Comparison of ENCODE assay signal across 17 mouse cellular contexts in genomic region chr12:100115982-100116381, GRCm38 (mm10). TPM values are rescaled to one million over a fixed set of nuclear protein-coding genes. Genes with fewer than 3 reads are reported as not detected.
DNase-seq lines count a peak whose midpoint lies in the region; ATAC-seq and TF ChIP-seq lines count a peak whose summit lies in the region.
"Had no signal": no experiment of that assay in that cellular context is flagged by ENCODE, and none has a peak within 500 bp of the region (broad histone marks: within the 10 kb centered on the region; RNA-seq: fewer than 3 reads in every experiment).

No protein-coding gene starts in this region.

- ATAC-seq in embryonic facial prominence, embryonic 12.5 days (ENCODE audit: insufficient number of reproducible peaks, insufficient read depth, low FRiP score, low TSS enrichment), result peak; percentile 45; the same call in 1 of the 2 replicates
- ATAC-seq in liver, embryonic 16.5 days (ENCODE audit: low read depth), result peak; percentile 50
- ATAC-seq in liver, embryonic 12.5 days, result no peak
- ATAC-seq in intestine, embryonic 16.5 days, result peak; percentile 38; the same call in 1 of the 2 replicates
- ATAC-seq in stomach, postnatal 0 days (ENCODE audit: low FRiP score, low TSS enrichment), result peak; percentile 34
- no peak for ATAC-seq in hindbrain, embryonic 13.5 days (ENCODE audit: low FRiP score)

- peaks cover 7% of the 10 kb centered on the region for H3K4me1 ChIP-seq in embryonic facial prominence, embryonic 12.5 days
- H3K4me1 ChIP-seq in embryonic facial prominence, embryonic 10.5 days, result peaks cover 9% of the 10 kb centered on the region
- peaks cover 8% of the 10 kb centered on the region for H3K4me1 ChIP-seq in liver, embryonic 16.5 days (ENCODE audit: control insufficient read depth, low read depth, low read length)
- H3K4me1 ChIP-seq in liver, embryonic 12.5 days, result peaks cover 10% of the 10 kb centered on the region
- H3K4me1 ChIP-seq in intestine, embryonic 16.5 days (ENCODE audit: control insufficient read depth, insufficient read depth, low read length), result peaks cover 6% of the 10 kb centered on the region
- no peaks in the 10 kb centered on the region for H3K4me1 ChIP-seq in stomach, postnatal 0 days (replicated peaks; ENCODE audit: control insufficient read depth, insufficient read depth)
- H3K4me1 ChIP-seq in hindbrain, embryonic 13.5 days (replicated peaks), result peaks cover 9% of the 10 kb centered on the region

- H3K27me3 ChIP-seq in embryonic facial prominence, embryonic 12.5 days, result no peaks in the 10 kb centered on the region
- no peaks in the 10 kb centered on the region for H3K27me3 ChIP-seq in embryonic facial prominence, embryonic 10.5 days (replicated peaks; ENCODE audit: low read depth, poor library complexity, severe bottlenecking)
- no peaks in the 10 kb centered on the region for H3K27me3 ChIP-seq in liver, embryonic 16.5 days (ENCODE audit: control insufficient read depth, insufficient read depth, low read depth, low read length)
- no peaks in the 10 kb centered on the region for H3K27me3 ChIP-seq in liver, embryonic 12.5 days (replicated peaks)
- H3K27me3 ChIP-seq in intestine, embryonic 16.5 days (replicated peaks; ENCODE audit: control insufficient read depth, insufficient read depth, low read length), result no peaks in the 10 kb centered on the region
- no peaks in the 10 kb centered on the region for H3K27me3 ChIP-seq in stomach, postnatal 0 days (ENCODE audit: control insufficient read depth, insufficient read depth, low read length)
- no peaks in the 10 kb centered on the region for H3K27me3 ChIP-seq in hindbrain, embryonic 13.5 days
- H3K27me3 ChIP-seq: hindbrain, embryonic 12.5 days; midbrain, embryonic 12.5 days had no signal

- no peaks in the 10 kb centered on the region for H3K9me3 ChIP-seq in embryonic facial prominence, embryonic 12.5 days
- no peaks in the 10 kb centered on the region for H3K9me3 ChIP-seq in embryonic facial prominence, embryonic 10.5 days
- H3K9me3 ChIP-seq in liver, embryonic 16.5 days (replicated peaks; ENCODE audit: control insufficient read depth, low read length), result no peaks in the 10 kb centered on the region
- no peaks in the 10 kb centered on the region for H3K9me3 ChIP-seq in liver, embryonic 12.5 days (replicated peaks)
- H3K9me3 ChIP-seq in intestine, embryonic 16.5 days (ENCODE audit: control insufficient read depth, low read length), result no peaks in the 10 kb centered on the region
- no peaks in the 10 kb centered on the region for H3K9me3 ChIP-seq in stomach, postnatal 0 days (ENCODE audit: control insufficient read depth, low read length)
- H3K9me3 ChIP-seq in hindbrain, embryonic 13.5 days, result no peaks in the 10 kb centered on the region
- H3K9me3 ChIP-seq: hindbrain, embryonic 12.5 days; midbrain, embryonic 12.5 days had no signal

- no peak for DNase-seq in embryonic facial prominence, embryonic 10.5 days (ENCODE audit: low spot score)
- DNase-seq in stomach, postnatal 0 days (ENCODE audit: low spot score), result no peak
- DNase-seq in cerebellum, adult 11 months, result no peak
- DNase-seq: adrenal gland, adult 8-10 months; cerebellum, adult 11-12 months; kidney, adult 11 months; layer of hippocampus, adult 9-11 months; lung, postnatal 36 days; thymus, postnatal 36 days had no signal

- H3K27ac ChIP-seq in embryonic facial prominence, embryonic 12.5 days, result no peak overlapping the region
- no peak overlapping the region for H3K27ac ChIP-seq in embryonic facial prominence, embryonic 10.5 days (replicated peaks)
- H3K27ac ChIP-seq in liver, embryonic 16.5 days (ENCODE audit: low read length), result no peak overlapping the region
- no peak overlapping the region for H3K27ac ChIP-seq in liver, embryonic 12.5 days
- no peak overlapping the region for H3K27ac ChIP-seq in intestine, embryonic 16.5 days (ENCODE audit: low read length)
- no peak overlapping the region for H3K27ac ChIP-seq in stomach, postnatal 0 days (replicated peaks)
- no peak overlapping the region for H3K27ac ChIP-seq in hindbrain, embryonic 13.5 days
- H3K27ac ChIP-seq: heart, adult 2 months; hindbrain, embryonic 12.5 days; midbrain, embryonic 12.5 days had no signal

- TF ChIP-seq EP300 in stomach, postnatal 0 days (optimal IDR thresholded peaks at IDR 0.05), result no peak

- H3K4me2 ChIP-seq in embryonic facial prominence, embryonic 12.5 days (replicated peaks), result no peak overlapping the region
- H3K4me2 ChIP-seq in liver, embryonic 16.5 days (ENCODE audit: low read depth, low read length), result no peak overlapping the region
- H3K4me2 ChIP-seq in liver, embryonic 12.5 days, result no peak overlapping the region
- no peak overlapping the region for H3K4me2 ChIP-seq in intestine, embryonic 16.5 days (ENCODE audit: low read depth, low read length)
- H3K4me2 ChIP-seq in stomach, postnatal 0 days (replicated peaks; ENCODE audit: low read depth), result no peak overlapping the region
- H3K4me2 ChIP-seq in hindbrain, embryonic 13.5 days, result no peak overlapping the region
- H3K4me2 ChIP-seq: hindbrain, embryonic 12.5 days; midbrain, embryonic 12.5 days had no signal

- TF ChIP-seq CTCF in stomach, postnatal 0 days (IDR thresholded peaks at IDR 0.05; ENCODE audit: low read depth), result no peak

- peaks cover 85% of the 10 kb centered on the region for H3K36me3 ChIP-seq in embryonic facial prominence, embryonic 12.5 days
- peaks cover 98% of the 10 kb centered on the region for H3K36me3 ChIP-seq in embryonic facial prominence, embryonic 10.5 days (replicated peaks)
- peaks cover 62% of the 10 kb centered on the region for H3K36me3 ChIP-seq in liver, embryonic 16.5 days (ENCODE audit: control insufficient read depth, insufficient read depth)
- H3K36me3 ChIP-seq in liver, embryonic 12.5 days, result peaks cover 94% of the 10 kb centered on the region
- peaks cover 49% of the 10 kb centered on the region for H3K36me3 ChIP-seq in intestine, embryonic 16.5 days (ENCODE audit: control insufficient read depth, insufficient read depth, low read length)
- H3K36me3 ChIP-seq in stomach, postnatal 0 days (ENCODE audit: control insufficient read depth, insufficient read depth, low read length), result peaks cover 48% of the 10 kb centered on the region
- H3K36me3 ChIP-seq in hindbrain, embryonic 13.5 days, result peaks cover 88% of the 10 kb centered on the region

- WGBS in embryonic facial prominence, embryonic 12.5 days, result 94% methylated on average over 5 of the region's 5 CpGs
- 92% methylated on average over 5 of the region's 5 CpGs for WGBS in embryonic facial prominence, embryonic 10.5 days
- WGBS in liver, embryonic 16.5 days (ENCODE audit: insufficient replicate concordance), result 86% methylated on average over 5 of the region's 5 CpGs
- WGBS in liver, embryonic 12.5 days (ENCODE audit: insufficient replicate concordance), result 90% methylated on average over 5 of the region's 5 CpGs
- WGBS in intestine, embryonic 16.5 days, result 85% methylated on average over 5 of the region's 5 CpGs
- 78% methylated on average over 5 of the region's 5 CpGs for WGBS in stomach, postnatal 0 days
- WGBS in hindbrain, embryonic 13.5 days, result 94% methylated on average over 5 of the region's 5 CpGs

- H3K4me3 ChIP-seq in embryonic facial prominence, embryonic 12.5 days, result no peak overlapping the region
- no peak overlapping the region for H3K4me3 ChIP-seq in embryonic facial prominence, embryonic 10.5 days
- no peak overlapping the region for H3K4me3 ChIP-seq in liver, embryonic 16.5 days (ENCODE audit: low read depth, low read length)
- H3K4me3 ChIP-seq in liver, embryonic 12.5 days, result no peak overlapping the region
- no peak overlapping the region for H3K4me3 ChIP-seq in intestine, embryonic 16.5 days (ENCODE audit: low read length)
- no peak overlapping the region for H3K4me3 ChIP-seq in stomach, postnatal 0 days (ENCODE audit: low read depth, low read length)
- H3K4me3 ChIP-seq in hindbrain, embryonic 13.5 days, result no peak overlapping the region
- H3K4me3 ChIP-seq: heart, adult 2 months; hindbrain, embryonic 12.5 days; midbrain, embryonic 12.5 days had no signal

- H3K9ac ChIP-seq in embryonic facial prominence, embryonic 12.5 days, result no peak overlapping the region
- no peak overlapping the region for H3K9ac ChIP-seq in liver, embryonic 16.5 days (ENCODE audit: low read depth, low read length)
- H3K9ac ChIP-seq in liver, embryonic 12.5 days, result no peak overlapping the region
- no peak overlapping the region for H3K9ac ChIP-seq in intestine, embryonic 16.5 days (ENCODE audit: low read depth, low read length)
- no peak overlapping the region for H3K9ac ChIP-seq in stomach, postnatal 0 days (ENCODE audit: low read length)
- no peak overlapping the region for H3K9ac ChIP-seq in hindbrain, embryonic 13.5 days
- H3K9ac ChIP-seq: hindbrain, embryonic 12.5 days; midbrain, embryonic 12.5 days had no signal

RNA-seq across cellular contexts. Expression of gene Psmc1, which starts 6.0 kb away (rescaled TPM):
- 307 TPM in 2 replicates for polyA plus RNA-seq in embryonic facial prominence, embryonic 12.5 days (2016; fragmentation: Nextera tagmentation; extraction: Ambion mirVana)
- polyA plus RNA-seq in embryonic facial prominence, embryonic 10.5 days (2016; fragmentation: Nextera tagmentation; extraction: Ambion mirVana), result 392 and 405 TPM in 2 replicates
- polyA plus RNA-seq in liver, embryonic 16.5 days (2015; fragmentation: Nextera tagmentation; extraction: Ambion mirVana), result 120 and 128 TPM in 2 replicates
- polyA plus RNA-seq in liver, embryonic 12.5 days (2016; fragmentation: Nextera tagmentation; extraction: Ambion mirVana), result 212 and 224 TPM in 2 replicates
- 223 and 239 TPM in 2 replicates for polyA plus RNA-seq in intestine, embryonic 16.5 days (2015; fragmentation: Nextera tagmentation; extraction: Ambion mirVana)
- polyA plus RNA-seq in stomach, postnatal 0 days (2015; fragmentation: Nextera tagmentation; extraction: Ambion mirVana), result 176 and 186 TPM in 2 replicates
- 282 and 285 TPM in 2 replicates for polyA plus RNA-seq in hindbrain, embryonic 13.5 days (2015; fragmentation: Nextera tagmentation; extraction: Ambion mirVana)

RNA-seq across cellular contexts. Expression of gene Nrde2, which starts 43.5 kb away (rescaled TPM):
- 16.7 and 17.0 TPM in 2 replicates for polyA plus RNA-seq in embryonic facial prominence, embryonic 12.5 days (2016; fragmentation: Nextera tagmentation; extraction: Ambion mirVana)
- 16.0 and 16.2 TPM in 2 replicates for polyA plus RNA-seq in embryonic facial prominence, embryonic 10.5 days (2016; fragmentation: Nextera tagmentation; extraction: Ambion mirVana)
- 4.4 and 4.7 TPM in 2 replicates for polyA plus RNA-seq in liver, embryonic 16.5 days (2015; fragmentation: Nextera tagmentation; extraction: Ambion mirVana)
- 6.9 and 8.6 TPM in 2 replicates for polyA plus RNA-seq in liver, embryonic 12.5 days (2016; fragmentation: Nextera tagmentation; extraction: Ambion mirVana)
- 7.9 and 9.0 TPM in 2 replicates for polyA plus RNA-seq in intestine, embryonic 16.5 days (2015; fragmentation: Nextera tagmentation; extraction: Ambion mirVana)
- polyA plus RNA-seq in stomach, postnatal 0 days (2015; fragmentation: Nextera tagmentation; extraction: Ambion mirVana), result 5.9 and 6.9 TPM in 2 replicates
- 14.4 and 14.9 TPM in 2 replicates for polyA plus RNA-seq in hindbrain, embryonic 13.5 days (2015; fragmentation: Nextera tagmentation; extraction: Ambion mirVana)

Comparison
In these comparisons a context has a peak if more than half of its experiments do, and no peak if none do; other contexts are left out.
1. ATAC-seq: peak in embryonic facial prominence, embryonic 12.5 days (single experiment), liver, embryonic 16.5 days (single experiment), intestine, embryonic 16.5 days (single experiment) and stomach, postnatal 0 days (single experiment); none in liver, embryonic 12.5 days (single experiment) and hindbrain, embryonic 13.5 days (single experiment).